27 mouse cellular contexts compared by ENCODE assay signal in the genomic region with DNA sequence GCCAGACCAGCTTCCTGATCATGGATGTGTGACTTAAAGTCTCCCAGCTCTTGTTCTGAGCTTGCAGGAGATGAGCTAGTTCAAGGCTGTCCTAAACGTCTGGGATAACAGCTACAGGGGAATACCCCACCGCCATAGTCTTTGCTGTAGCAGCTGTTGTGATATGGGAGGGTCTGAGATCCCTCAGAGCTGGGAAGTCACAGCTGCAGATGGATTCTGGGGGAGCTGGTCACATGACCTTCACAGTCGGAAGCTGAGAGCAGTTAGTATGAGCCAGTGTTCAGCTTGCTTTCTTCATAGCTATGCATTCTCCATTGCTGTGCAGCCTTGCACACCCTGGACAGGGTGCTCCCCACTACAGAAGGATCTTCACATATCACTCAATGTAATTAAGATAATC. TPM values are rescaled to one million over a fixed set of nuclear protein-coding genes. Genes with fewer than 3 reads are reported as not detected.
"Had no signal": no experiment of that assay in that cellular context is flagged by ENCODE, and none has a peak within 500 bp of the region (broad histone marks: within the 10 kb centered on the region; RNA-seq: fewer than 3 reads in every experiment).

No protein-coding gene starts in this region.

- DNase-seq: cerebellum, adult 9-10 months; cerebellum, adult 9-11 months; embryo, embryonic 11 days; forebrain, postnatal 0 days; gastrocnemius, adult 2 months; gastrocnemius, postnatal 10 days; gastrocnemius, postnatal 14 days; gastrocnemius, postnatal 25 days; heart, adult 11 months; heart, adult 18-20 months; heart, adult 2 months had no signal

- H3K4me3 ChIP-seq: embryonic facial prominence, embryonic 10.5 days; embryonic facial prominence, embryonic 12.5 days; embryonic facial prominence, embryonic 13.5 days; embryonic facial prominence, embryonic 15.5 days; erythroblast, embryonic 14.5 days; forebrain, embryonic 10.5 days; forebrain, embryonic 12.5 days; forebrain, embryonic 13.5 days; forebrain, embryonic 15.5 days; gastrocnemius, adult 2 months; heart, adult 2 months had no signal

- H3K9me3 ChIP-seq: embryonic facial prominence, embryonic 10.5 days; embryonic facial prominence, embryonic 12.5 days; embryonic facial prominence, embryonic 13.5 days; embryonic facial prominence, embryonic 15.5 days; forebrain, embryonic 10.5 days; forebrain, embryonic 12.5 days; forebrain, embryonic 13.5 days; forebrain, embryonic 15.5 days had no signal

- H3K4me2 ChIP-seq: embryonic facial prominence, embryonic 12.5 days; embryonic facial prominence, embryonic 13.5 days; embryonic facial prominence, embryonic 15.5 days; forebrain, embryonic 12.5 days; forebrain, embryonic 13.5 days; forebrain, embryonic 15.5 days had no signal

- H3K36me3 ChIP-seq: embryonic facial prominence, embryonic 10.5 days; embryonic facial prominence, embryonic 12.5 days; embryonic facial prominence, embryonic 13.5 days; embryonic facial prominence, embryonic 15.5 days; forebrain, embryonic 10.5 days; forebrain, embryonic 12.5 days had no signal

- H3K27ac ChIP-seq: embryonic facial prominence, embryonic 10.5 days; embryonic facial prominence, embryonic 12.5 days; embryonic facial prominence, embryonic 13.5 days; embryonic facial prominence, embryonic 15.5 days; forebrain, embryonic 10.5 days; forebrain, embryonic 12.5 days; forebrain, embryonic 13.5 days; gastrocnemius, adult 2 months; heart, adult 2 months had no signal

RNA-seq across cellular contexts. Expression of a gene that starts 0.7 kb away (rescaled TPM):
- total RNA-seq: common myeloid progenitor, adult 5-6 weeks; gastrocnemius, adult 18-20 months; gastrocnemius, adult 2 months; gastrocnemius, adult 8-10 months; gastrocnemius, postnatal 10 days; gastrocnemius, postnatal 14 days; gastrocnemius, postnatal 25 days; gastrocnemius, postnatal 36 days; gastrocnemius, postnatal 4 days; granulocyte monocyte progenitor cell, adult 5-6 weeks; heart, adult 2 months had no signal
- polyA plus RNA-seq: embryonic facial prominence, embryonic 10.5 days; embryonic facial prominence, embryonic 11.5 days; embryonic facial prominence, embryonic 12.5 days; embryonic facial prominence, embryonic 13.5 days; erythroblast, embryonic 14.5 days; forebrain, embryonic 10.5 days; heart, adult 2 months had no signal
